Mouse (Mus musculus) cerebellum, postnatal 25 days (tissue): ENCODE data around the gene Acads.
"Not testable (repeated sequence)": the region's sequence is repeated elsewhere in the genome, so short reads cannot be mapped to it uniquely, and the experiment has no call there.

Experiments used
- DNase-seq, 2 experiments: peaks; one replicate each; pipeline ENCODE4 v3.0.0; 2021; ENCODE audit warnings: mixed read lengths in 2 of 2

Acads gene

DNA sequence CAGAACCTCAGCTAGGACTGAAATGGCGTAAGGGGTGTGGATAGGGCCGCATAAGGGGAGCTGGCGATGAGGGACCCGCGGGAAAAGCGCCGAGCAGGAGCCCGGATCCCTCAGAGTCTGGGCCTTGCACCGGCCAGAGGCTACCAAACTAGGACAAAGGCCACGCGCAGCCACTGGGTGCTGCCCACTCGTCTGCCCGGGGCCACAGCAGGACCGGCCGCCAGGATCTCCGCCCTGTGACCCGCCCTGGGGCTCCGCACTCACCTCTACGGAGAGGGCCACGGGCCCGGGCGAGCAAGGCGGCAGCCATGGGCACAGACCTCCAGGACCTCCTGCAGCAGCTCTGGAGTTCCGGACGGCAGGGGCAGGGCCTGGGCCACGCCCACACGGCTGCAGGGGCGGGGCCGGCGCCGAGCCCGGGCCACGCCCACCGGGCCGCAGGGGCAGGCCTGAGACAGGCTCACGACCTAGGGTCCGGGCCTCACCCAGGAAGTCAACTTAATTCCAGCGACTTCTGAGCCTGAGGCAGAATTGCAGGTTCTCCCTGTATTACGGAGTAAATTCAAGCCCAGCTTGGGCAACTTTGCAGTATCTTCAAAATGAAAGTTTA, at the start of gene Acads:
Gene Acads (minus strand): TSS at position 386 of the 610 bp plus-strand sequence.
- DNase-seq: peak; percentile 61 to 71

DNA sequence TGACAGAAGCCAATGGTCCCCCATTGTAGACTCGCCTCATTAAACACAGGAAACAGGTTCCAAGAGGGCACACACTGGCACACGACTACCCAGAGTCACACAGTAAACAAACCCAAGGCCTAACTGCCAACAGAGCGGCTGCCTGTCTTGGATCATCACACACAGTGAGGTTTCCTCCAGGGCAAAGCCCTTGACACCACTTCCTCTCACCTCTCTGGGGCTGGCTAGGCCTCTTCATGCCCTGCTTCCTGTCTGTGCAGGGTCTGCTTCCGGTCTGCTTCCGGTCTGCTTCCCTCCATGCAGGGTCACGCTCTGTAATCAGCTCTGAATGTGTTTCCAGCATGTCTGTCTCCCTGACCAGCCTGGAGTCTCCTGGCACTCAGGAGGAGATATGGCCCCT, 48.2 kb upstream of the Acads start:
- DNase-seq: no peak

DNA sequence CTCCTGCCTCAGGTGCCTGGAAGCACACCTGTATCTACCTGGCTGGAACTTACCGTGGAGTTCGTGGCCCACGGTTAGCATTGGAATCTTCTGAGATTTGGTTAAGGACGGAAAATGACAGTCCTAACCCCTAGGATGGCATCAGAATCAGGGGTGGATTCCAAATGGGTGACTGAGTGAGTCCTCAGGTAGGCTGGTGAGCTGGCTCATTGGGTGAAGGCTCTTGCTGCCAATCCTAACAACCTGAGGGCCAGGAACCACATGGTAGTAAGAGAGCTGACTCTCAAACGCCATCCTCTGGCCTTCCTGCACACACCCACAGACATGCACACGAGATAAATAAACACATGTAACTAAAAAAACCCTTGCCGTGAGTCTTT, 47.7 kb upstream of the Acads start:
- no peak for DNase-seq

DNA sequence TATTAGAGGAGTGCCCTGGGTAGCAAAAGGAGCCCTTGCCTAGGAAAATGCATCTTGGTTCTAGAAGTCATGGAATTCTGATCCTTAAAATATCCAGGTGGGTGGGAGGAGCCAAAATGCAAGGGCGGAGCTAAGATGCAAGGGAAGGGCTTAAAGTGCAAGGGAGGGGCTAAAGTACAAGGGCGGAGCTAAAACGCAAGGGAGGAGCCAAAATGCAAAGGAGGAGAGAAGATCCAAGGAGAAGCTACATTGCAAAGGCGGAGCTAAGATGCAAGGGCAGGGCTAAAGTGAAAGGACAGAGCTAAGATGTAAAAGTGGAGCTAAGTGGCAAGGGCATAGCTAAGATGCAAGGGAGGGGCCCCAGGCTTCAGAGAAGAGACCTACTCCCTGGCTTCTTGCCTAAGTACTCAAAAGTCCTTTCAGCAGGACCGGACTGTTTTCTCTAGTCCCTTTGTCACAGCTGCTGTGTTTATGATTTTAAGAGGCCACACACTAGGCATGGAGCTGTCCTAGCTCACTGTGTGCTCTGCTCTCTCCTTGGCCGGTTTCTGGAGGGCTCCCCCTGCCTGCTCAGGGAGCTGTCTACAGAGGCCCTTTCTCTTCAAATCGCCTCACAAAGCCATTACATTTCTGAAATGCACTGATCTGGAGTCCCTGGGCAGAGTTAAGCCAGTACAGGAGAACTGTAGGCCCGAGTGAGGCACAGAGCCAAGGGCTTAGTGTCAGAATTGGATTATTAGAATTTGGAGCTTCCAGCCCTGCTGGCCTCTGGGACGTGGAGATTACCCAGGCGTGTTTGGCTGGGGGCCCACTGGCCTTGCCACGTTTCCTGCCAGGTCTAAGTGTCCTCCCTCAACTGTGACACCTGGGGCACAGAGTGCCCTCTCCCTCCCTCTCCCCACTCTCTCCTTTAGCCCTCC, 47.0 kb upstream of the Acads start:
- DNase-seq: peak; percentile 64 to 77

DNA sequence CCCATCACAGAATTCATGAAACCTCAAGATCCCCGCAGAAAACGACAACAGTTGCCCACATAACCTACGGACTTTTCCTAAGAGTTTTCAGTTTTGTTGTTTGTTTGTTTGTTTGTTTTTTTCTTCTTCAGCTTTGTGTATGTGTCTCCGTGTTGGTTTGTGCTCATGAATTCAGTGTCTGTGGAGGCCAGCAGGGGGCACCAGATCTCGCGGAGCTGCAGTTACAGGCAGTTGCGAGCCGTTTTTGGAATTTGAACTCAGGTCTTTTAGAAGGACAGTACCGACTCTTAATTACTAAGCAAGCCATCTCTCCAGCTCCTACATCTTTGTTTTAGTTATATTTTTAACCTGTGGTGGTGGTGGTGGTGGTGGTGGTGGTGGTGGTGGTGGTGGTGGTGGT, 46.2 kb upstream of the Acads start:
- peak; percentile 32 to 62 for DNase-seq

DNA sequence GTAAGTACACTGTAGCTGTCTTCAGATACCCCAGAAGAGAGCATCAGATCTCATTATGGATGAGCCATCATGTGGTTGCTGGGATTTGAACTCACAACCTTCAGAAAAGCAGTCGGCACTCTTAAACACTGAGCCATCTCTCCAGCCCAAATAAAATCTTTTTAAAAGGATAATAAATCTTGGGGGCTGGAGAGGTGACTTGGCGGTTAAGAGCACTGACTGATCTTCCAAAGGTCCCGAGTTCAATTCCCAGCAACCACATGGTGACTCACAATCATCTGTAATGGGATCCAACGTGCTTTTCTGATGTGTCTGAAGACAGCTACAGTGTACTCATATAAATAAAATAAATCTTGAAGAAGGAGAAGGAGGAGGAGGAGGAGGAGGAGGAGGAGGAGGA, 45.3 kb upstream of the Acads start:
- not testable (repeated sequence) for DNase-seq

DNA sequence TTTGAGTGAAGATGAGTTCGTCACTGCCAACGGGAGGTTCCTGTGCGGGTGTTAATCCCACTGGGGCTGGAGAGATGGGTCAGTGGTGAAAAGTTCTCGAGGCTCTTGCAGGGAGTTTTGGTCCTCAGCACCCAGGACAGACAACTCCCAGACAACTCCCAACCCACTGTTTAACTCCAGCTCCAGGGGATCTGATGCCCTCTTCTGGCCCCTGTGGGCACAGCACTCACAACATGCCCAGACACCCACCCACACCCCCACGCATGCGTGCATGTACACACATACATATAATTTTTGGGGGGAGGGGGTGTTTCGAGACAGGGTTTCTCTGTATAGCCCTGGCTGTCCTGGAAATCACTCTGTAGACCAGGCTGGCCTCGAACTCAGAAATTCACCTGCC, 44.4 kb upstream of the Acads start:
- DNase-seq: peak; percentile 65 to 78

DNA sequence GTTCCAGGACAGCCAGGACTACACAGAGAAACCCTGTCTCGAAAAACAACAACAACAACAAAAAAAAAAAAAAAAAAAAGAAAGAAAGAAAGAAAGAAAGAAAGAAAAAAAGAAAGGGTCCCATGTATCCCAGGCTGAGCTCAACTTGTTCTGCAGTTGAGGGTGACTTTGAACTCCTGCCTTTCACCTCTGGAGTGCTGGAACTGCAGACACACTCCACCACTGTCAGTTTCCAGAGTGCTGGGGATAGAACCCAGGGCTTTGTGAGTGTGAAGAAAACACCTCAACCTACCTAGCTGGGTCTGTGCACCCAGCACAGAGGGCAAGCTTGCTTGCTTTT, 42.8 kb upstream of the Acads start:
- not testable (repeated sequence) for DNase-seq

DNA sequence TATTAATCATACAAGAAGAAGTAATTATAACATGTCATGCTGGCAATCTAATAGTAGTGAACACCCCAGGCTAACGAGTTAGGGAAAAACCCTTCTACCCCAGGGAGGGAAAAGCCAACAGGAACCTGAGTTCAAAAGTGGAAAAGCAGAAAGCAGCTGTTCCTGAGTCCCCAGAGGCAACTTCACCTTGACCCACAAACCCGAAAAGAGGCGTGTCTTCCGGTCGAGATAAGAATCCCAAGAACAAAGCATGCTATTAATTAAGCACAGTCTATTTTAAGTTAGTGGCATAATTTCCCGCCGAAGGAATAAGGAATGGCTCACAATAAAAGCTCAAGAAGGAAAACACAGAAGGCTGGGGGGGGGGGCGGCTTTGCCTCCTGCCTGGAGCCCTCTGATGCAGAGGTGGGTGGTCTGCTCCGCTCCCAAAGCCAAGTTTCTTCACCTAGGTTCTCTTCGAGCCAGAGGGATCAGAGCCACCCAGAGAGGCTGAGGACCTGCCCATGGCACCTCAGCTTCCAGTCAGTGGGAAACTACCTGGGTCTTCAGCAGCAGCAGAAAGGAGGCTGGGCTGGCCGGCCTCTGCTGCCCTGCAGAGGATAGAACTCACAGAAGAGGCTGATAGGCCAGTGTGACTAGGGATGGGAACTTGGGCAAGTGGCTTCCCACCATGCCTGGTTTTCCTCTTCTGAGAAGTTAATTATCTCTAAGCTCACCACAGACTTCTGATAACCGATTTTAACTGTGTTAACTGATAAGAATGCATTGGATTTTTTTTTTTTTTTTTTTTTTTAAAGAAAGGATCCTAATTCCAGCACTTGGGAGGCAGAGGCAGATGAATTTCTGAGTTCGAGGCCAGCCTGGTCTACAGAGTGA, 42.2 kb upstream of the Acads start:
- DNase-seq: no peak

DNA sequence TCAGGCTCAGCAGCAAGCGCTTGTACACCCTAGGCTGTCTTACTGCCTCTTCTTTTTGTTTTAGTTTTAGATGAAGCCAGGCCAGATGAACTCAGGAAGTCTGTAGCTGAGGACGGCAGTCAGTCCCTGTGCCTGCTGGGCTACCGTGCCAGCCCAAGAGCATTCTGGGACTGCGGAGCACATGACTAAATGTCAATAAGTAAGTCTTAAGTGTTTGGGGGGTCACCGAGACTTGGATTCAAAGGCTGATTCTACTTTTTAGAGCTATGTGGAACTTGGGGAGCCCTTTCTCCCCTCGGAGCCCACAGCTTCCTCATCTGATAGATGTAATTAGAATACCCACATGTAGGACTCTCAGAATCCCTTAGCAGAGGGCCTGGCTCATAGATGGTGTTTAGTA, 41.5 kb upstream of the Acads start:
- no peak for DNase-seq

DNA sequence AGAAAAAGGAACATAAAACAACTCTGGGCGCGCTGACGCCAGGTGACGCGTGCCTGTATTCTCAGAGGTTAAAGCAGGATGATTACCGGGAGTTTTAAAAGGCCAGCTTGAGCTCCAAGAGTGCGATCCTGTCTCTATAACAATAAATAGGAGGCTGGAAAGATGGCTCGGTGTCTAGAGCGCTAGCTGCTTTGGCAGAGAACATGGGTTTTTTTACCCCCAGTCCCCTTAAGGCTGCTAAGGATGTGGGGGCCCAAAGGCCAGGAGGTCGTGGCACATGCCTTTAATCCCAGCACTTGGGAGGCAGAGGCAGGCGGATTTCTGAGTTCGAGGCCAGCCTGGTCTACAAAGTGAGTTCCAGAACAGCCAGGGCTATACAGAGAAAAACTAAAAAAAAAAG, 40.0 kb upstream of the Acads start:
- no peak for DNase-seq

DNA sequence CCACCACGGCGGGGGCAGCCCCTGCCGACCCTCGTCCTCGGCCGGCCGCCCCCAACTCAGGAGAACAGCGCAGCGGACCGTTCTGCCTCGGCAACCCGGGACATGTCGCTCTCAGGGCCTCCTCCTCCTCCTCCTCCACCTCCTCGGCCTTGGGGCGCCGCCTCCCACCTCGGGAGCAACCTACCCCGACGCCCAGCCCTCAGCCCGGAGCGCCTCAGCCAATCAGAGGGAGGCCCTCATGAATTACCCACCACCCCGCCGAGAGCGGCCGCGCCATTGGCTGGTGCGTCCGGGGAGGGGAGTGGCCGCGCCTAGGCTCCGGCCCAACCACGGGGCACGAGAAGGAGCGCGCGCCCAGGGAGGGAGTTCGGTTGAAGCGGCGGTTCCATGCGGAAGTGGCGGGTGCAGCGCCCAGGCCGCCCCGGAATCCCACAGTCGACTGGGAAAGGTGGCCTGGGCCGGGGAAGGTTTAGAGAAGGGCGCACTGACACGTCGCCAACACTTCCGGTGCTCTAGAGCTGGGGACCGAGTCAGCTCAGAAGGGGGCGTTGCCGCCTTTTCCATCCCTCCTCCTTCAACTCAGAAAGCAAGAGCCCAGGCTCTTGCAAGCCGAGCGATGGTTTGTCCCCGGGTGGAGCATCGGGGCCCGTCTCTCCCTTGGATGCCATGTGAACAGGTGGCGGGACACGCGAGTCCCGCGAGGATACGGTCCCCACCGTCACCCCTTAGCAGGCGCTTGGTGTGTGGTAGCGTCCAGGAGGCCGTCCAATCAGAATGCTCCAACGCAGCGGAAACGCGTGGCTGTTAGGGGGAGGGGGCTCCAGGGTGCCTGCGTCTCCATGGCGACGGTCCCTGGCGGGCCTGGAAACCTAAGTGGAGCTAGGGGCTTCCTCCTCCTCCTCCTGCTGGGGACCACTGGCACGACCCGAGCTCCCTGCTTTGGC, 39.2 kb upstream of the Acads start, which contains the start of gene Mlec:
Gene Mlec (minus strand): TSS at position 140 of the 944 bp plus-strand sequence.
- peak; percentile 99 for DNase-seq

DNA sequence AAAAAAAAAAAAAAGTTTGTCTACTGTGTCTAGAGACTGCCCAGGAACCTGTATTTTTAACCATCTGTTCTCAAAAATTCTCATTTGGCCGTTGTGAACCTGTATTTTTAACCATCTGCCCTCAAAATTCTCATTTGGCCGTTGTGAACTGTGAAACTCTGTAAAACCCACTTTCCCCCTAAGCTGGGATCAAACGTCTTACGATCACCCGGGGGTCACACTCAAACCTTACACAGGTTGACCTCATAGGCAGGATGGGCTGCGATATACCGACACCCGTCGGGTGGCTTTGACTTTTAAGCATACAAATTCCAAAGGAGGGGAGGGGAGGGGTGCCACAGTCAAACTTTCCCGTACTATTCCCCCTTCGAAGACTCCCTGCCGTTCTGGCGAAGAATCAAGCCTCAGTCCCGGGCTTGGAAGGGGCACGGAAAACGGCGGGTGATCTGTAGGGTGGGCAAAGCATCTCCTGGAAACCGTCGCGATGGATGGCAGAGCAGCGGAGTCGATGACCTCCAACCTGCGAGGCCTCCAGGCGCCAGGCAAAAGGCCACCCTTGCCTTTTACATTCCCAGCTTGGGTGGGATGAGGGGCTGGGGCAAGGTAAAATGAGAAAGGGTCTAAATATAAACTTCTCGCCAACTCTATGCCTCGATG, 37.9 kb upstream of the Acads start:
- DNase-seq: peak; percentile 19 to 44

DNA sequence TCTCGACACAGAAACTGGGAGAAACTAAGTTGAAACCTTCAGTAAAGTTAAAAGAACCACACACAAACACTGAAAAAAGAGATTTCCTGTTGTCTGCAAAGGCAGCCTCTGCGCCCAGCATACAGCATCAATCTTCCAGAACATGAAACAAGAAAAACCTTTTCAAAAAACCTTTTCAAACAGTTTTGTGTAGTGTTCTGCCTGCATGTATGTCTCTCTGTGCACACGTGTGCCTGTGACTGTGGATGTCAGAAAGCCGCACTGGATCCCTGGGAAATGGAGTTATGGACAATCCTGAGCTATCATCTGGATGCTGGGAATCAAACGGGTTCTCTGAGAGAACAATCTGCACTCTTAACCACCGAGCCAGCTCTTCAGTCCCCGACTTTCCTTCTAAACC, 37.3 kb upstream of the Acads start:
- DNase-seq: no peak

DNA sequence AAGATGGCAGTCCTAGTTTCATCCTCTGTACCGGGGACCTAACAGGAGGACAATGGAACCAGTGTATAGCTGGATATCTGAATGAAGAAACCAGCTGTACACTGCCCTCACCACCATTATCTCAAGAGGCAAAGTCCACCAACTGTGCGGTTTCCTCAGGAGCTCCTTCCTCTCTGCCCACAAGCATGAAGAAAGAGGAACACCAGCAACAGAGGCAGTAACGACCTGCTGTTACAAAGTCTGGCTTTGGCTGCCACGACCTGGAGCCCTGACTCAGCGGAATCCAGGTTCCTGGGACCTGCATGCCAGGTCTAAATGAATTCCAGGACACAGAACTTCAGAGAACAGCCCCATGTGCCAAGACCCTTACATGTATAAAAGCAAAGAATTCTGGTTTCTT, 36.7 kb upstream of the Acads start:
- peak; percentile 16 to 47 for DNase-seq

DNA sequence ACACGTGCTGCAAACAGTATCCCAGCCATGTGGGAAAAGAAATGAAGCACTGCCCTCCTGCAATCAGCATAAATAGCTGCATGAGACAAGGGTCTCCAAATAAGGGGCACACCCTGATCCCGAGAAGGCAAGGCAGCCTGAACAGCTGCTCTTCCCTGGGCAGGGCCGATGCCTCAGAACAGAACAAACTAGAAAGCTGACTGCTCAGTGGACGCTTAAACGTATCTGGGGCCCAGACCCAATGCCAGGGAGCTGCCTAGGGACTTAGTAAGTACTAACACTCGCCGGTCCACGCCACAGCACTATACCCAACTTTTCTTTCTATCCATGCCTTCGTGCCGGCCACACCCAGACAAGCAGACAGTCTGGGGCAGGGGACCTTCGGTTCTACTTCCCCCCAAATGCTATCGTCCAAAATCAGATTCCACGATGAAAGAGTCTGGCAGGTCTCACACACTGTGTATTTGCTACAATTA, 36.0 kb upstream of the Acads start:
- no peak for DNase-seq

DNA sequence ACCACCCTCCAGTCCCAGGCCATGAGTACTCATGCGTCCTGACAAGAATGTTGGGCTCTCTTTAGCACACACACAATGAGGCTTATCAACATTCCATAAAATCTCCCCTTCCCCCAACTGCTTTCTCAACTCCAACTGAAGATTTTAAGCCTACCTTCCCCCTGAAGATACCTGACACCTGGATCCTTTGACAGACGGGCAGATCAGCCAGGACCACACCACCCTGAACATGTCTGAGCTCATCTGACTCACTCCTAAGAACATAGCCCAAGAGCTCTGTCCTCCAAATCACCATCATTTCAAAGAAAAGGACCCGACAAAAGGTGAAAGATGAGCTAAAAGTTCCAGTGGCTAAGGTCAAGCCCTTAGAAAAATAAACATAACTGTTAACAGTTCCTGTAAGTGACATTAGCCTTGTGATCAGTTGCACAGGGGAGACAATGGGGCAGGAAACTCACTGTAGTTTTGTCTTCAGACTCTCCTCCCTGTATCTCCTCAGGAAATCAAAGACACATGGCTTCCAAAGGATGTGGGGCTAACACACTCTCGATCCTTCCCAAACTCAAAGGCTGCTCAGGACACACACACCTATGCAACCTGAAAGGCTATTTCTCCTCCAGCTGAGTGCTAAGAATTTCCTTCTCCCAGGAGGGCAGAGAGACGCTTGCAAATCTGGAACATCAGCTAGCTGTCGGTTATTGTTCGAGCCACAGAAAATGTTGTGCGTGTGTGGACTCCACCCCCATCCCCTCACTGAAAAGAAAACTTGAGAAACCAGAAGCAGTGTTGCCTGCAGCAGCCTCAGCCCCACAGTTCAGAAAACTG, 33.2 kb upstream of the Acads start:
- DNase-seq: no peak

DNA sequence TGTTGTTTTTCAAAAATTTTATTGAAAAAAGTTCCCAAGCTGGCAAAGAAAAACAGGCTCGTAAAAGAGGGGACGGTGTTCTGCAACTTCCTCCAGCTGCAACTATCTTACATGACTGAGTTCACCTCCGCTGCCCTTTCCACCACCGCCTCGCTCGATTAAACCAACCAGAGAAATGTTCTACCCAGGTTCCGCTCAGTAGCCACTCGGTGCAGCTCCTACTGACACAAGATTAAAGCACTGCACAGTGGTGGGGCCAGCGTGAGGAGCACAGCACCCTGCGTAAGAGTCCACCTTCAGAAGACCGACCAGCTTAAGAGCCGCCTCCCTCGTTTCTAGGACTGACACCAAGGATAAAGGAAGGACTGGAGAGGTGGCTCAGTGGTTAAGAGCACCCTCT, 32.3 kb upstream of the Acads start:
- DNase-seq: no peak

DNA sequence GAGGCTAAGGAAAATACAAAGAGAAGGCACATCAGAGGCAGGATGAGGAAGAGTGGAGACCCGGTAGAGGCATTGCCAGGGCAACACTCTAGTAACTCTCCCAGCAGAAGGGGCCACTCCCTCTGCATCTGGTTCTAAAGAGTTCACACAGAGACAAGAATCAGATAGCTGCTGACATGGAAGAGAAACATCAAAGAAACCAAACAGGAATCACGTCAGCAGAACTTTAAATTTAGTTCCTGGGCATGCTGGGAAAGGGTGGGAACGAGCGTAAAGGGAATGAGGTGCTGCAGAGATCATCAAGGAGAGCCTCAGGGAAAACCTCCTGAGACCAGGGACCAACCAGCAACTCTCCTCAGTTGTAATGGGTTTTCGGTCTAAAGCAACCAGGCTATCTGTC, 31.8 kb upstream of the Acads start:
- DNase-seq: no peak

DNA sequence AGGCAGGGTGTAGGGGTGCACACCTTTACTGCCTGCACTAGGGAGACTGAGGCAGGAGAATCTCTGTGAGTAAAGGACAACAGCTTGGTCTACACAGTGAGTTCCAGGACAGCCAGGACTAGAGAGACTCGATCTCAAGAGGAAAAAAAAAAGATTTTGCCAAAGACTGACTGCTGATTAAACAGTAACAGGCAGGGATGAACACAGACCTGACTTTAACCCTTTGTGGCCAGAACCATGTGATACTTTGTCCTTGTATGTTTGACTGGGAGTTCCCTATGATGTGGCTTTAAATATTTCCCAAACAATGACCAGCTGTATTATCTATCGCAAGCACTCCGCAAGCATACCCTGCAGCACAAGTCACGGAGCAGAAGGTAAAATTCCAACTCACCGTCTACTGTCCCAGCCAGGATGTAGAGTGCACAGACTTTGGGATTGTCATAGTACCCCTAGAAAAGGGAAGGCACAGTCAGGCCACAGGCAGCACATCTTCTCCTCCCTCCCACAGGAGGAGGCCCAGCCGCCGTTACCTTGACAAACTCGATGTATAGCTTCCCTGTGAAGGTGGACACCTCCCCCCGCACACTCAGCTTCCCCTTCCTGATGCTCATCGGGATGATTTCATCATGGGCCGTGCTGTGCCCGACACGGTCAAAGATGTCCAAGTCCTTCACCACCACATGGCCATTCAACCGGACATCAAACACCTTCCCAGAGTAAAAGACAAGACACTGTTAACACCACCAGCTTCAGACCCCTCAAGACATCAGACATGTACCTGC, 30.7 kb upstream of the Acads start:
- no peak for DNase-seq
